Mouse (Mus musculus): Measurements from ENCODE around the gene Nt5c2.
A peak's percentile ranks its signal among the peaks of the same experiment; 100 is the strongest.

The Nt5c2 gene

GRCm38 (mm10) chr19:46889666-46890065 is 125.3 kb downstream of the Nt5c2 start:
- DNase-seq (ENCODE audit: low read depth, low spot score): no peak

GRCm38 (mm10) chr19:46887811-46888527 is 127.0 kb downstream of the Nt5c2 start:
- DNase-seq (ENCODE audit: low read depth, low spot score): no peak

- DNase-seq (ENCODE audit: low read depth, low spot score): peak; percentile 48
Observed at GRCm38 (mm10) chr19:46886826-46887225, 128.1 kb downstream of the Nt5c2 start.

DNA sequence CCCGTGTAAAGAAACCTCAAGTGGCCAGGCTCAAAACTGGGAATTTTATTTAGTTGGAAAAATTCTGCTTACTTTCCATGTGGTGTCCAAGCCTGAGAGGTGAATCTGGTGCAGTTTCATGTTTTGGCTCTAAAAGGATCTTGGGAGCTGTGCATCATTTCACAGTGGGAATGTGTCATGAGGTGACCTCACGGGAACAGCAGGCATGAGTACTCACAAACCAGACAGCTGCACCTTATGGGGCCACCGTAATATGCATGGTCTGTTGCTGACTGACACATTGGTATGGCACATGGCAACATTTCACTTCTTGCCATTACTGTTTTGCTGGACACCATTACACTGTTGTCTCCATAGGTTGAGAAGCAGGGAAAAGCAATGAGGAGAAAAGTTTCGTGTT is 129.6 kb downstream of the Nt5c2 start:
- no peak for DNase-seq (ENCODE audit: low read depth, low spot score)

GRCm38 (mm10) chr19:46879876-46880275 is 135.1 kb downstream of the Nt5c2 start:
- DNase-seq (ENCODE audit: low read depth, low spot score): no peak

- peak; percentile 97 for DNase-seq (ENCODE audit: low read depth, low spot score)
Observed at GRCm38 (mm10) chr19:46878346-46878745, 136.6 kb downstream of the Nt5c2 start.

GRCm38 (mm10) chr19:46877886-46878285 is 137.1 kb downstream of the Nt5c2 start:
- no peak for DNase-seq (ENCODE audit: low read depth, low spot score)

DNA sequence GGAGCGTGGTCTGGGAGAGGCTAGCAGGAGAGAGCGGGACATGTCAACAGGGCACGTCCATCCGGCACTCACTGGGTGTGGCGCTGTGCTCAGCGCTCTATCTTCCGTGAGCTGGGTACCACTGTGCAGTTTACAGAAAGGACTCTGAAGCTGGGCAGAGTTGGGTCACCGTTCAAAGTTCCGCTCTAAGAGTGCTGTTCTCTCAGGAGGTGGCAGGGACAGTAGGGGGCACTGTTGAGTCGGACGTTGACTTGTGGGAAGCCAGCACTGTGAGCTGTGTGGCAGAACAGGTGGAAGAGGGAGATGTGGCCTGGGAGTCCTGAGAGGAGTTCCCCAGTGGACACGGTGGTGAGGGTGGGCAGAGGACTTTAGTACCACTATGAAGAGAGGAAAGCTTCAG is 139.2 kb downstream of the Nt5c2 start:
- peak; percentile 91 for DNase-seq (ENCODE audit: low read depth, low spot score)

GRCm38 (mm10) chr19:46873924-46874323 is 141.0 kb downstream of the Nt5c2 start:
- no peak for DNase-seq (ENCODE audit: low read depth, low spot score)

GRCm38 (mm10) chr19:46871651-46872050 is 143.3 kb downstream of the Nt5c2 start:
- no peak for DNase-seq (ENCODE audit: low read depth, low spot score)

DNA sequence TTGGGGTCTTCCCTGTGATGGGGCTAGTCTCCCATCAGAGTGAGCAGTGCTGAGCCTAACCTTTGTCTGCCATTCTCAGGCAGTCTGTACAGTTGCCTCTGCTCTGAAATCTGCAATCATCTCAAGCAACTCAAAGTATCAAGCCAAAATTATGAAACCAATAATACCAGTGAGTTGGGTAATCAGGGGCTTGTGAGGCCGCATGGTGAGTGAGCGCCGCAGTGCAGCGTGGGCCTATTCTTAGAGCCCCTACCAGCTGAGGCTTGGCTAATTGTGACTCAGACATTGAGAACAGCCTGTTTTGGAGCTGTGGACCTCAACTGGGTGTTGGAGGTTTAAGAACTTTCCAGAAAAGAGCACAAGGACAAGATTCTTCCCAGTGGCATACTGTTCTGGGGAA is 143.9 kb downstream of the Nt5c2 start:
- peak; percentile 70 for DNase-seq (ENCODE audit: low read depth, low spot score)

- DNase-seq (ENCODE audit: low read depth, low spot score): peak; percentile 88
Observed at GRCm38 (mm10) chr19:46869526-46869925, 145.4 kb downstream of the Nt5c2 start.

DNA sequence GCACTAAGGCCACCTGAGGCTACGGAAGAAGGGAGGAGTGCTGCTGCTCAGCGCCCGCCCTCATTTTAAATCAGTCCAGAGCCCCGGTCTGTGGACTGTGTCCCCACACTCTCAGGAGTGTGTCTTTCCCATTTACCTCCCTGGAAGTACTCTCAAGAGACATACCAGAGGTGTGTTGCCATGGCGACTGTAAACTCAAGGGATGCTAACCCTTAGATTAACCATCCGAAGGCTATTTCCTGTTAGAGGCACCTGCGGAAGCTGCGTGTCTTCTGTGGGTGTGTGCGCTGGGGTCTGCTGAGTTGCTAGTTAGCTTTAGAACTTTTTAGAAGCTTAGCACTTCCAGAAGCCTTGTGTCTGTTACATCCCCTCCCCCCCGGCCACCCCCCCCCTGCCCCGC is 145.9 kb downstream of the Nt5c2 start:
- DNase-seq (ENCODE audit: low read depth, low spot score): no peak

DNA sequence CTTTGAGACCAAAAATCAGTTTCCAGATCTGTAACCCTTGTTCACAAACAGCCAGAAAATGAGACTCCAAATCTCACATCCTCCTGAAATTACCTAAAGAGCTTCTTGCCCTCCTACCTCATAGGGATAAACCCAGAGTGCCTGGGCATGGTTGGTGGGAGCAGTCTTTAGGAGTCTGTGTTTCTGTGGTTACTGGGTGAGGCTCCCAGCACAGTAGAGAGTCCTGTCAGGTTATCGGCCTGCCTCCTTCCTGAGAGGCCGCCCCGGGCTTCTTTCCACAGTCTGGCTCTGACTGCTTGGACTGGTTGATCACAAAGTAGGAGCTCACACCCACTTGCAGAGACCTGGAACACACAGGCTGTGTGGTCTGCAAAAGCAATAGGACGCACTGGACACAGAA is 149.6 kb downstream of the Nt5c2 start:
- DNase-seq (ENCODE audit: low read depth, low spot score): no peak

DNA sequence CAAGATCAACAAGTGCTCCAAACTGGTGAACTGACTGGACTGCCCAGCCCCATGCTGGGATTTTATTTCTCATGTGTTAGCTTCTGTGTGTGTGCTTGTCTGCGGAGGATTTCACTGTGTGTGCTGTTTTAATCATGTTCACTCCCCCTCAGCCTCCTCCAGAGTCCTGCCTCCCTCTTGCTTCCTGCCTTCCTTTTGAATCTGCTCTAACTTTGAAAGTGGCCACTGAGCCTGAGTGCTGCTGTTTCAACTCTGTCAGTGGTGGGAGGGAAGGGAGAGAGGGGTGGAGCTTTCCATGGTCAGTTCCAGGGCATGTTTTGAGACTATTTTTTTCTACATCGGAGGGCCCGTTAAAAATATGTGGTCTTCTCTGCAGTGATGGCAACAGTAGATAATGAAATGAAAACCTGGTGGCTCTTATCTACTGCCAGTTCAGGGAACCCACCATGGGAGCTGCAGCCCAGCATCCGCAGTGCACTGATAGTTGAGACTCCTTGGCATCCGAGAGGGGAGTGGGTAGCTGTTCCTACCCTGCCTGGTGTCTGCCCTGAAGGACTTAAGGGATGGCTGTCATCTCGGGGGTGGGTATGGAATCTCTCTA is 150.1 kb downstream of the Nt5c2 start:
- DNase-seq (ENCODE audit: low read depth, low spot score): no peak

DNA sequence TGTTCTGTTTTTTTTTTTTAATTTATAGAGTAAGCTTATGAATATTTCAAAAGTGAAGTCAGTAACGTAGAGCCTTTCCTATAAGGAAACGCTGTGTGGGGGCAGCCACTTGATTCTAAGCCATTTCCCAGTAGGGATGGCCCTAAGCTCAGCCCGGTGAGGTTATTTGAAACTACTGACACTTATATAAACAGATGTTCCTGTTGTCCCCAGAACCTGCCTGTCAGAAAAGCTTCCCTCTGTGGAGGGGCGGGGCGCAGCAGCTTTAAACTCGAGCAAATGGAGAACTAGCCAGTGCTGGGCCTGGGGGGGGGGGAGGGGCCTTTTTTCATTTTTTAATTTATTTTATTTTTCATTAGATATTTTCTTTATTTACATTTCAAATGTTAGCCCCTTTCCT is 150.9 kb downstream of the Nt5c2 start:
- DNase-seq (ENCODE audit: low read depth, low spot score): no peak

DNA sequence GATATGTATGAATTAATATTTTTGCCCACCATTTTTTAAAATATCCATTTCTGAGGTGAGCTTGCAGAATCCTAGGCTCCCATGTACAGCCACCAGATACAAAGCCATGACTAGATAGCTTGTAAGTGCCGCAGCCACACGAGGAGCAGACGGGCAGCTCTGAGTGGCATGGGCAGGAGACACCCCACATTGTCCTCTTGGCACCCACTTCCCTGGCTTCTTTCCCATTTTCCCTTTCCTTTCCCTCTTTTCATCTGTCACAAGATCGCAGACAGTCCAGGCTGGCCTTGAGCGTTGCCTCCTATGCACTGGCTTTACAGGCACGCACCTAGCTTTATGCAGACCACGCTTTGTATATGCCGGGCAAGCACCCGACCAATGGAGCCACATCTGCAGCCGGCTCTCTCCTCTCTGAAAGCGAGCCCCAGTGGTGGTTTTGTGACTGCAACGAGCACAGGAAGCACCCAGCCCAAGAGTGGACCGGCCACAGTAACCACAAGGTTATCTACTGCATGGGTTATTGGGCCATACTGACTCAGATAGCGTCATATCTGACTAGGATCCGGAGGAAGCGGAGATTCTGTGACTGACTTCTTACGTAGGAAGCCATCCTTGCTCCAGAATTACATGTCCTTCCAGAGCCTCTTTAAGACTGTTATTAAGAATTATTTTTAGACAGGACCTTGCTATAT is 151.6 kb downstream of the Nt5c2 start:
- peak; percentile 75 for DNase-seq (ENCODE audit: low read depth, low spot score)

DNA sequence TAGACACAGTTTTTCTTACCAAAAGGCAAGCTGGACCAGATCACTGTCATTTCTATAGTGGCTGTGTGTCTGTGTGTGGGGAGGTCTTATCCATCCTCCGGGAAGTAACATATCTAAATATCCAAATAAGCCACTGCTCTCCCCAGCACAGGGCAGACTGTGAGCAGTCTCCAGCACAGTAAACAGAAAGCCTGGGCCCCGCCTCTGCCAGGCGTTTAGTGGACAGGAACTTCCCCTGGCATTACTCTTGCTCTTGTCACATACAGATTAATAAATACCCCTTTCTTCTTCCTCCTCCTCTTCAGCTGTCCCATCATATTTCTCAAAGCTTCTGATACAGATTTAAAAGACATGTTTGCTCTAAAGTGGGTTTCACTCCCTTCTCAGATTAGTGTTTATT is 152.4 kb downstream of the Nt5c2 start:
- no peak for DNase-seq (ENCODE audit: low read depth, low spot score)

- no peak for DNase-seq (ENCODE audit: low read depth, low spot score)
Observed at GRCm38 (mm10) chr19:46858200-46858599, 156.8 kb downstream of the Nt5c2 start.

GRCm38 (mm10) chr19:46857277-46857989 is 157.5 kb downstream of the Nt5c2 start:
- DNase-seq (ENCODE audit: low read depth, low spot score): peak; percentile 71

DNA sequence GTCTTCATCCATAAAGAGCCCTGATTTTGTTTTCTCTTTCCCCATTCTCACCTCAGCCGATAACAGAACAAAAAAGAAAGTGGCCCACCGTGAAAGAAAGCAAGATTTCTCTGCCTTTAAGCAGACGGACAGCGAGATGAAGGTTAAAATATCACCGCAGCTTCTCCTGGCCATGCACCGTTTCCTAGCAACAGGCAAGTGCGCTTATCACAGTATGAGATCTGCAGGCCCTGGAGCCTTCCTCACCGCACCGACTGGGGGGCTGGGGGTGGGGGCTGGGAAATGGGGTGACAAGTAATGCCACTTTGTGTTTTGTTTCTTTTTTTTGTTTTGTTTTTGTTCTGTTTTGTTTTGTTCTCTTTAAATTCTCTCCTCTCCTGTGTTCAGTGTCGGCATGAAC is 158.2 kb downstream of the Nt5c2 start:
- no peak for DNase-seq (ENCODE audit: low read depth, low spot score)

DNA sequence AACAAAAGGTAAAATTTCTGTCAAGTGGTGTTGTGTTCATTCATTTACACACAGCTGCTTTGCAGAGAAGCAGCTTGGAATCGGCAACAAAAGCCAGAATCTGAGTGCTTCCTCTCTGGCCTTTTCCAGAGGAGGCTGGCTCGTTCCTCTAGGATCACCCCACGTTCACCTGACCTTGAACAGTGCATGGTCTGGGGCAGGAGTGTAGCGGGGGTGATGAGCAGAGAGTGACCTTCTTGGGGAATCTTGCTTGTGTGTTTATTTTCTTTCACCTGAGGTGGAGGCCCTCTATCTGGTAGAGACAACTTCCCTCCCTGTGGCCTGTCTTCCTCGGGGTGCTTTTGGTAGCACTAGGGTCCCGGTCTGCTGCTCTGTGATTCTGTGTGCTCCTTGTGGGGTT is 158.7 kb downstream of the Nt5c2 start:
- DNase-seq (ENCODE audit: low read depth, low spot score): no peak
